Mouse (Mus musculus): ENCODE data around the gene Spata25. TPM values are rescaled to one million over a fixed set of nuclear protein-coding genes. Genes with fewer than 3 reads are reported as not detected.
A peak's percentile ranks its signal among the peaks of the same experiment; 100 is the strongest.

The Spata25 gene
- polyA plus RNA-seq, 1 experiment: 4.5 TPM

GRCm38 (mm10) chr2:164827146-164827850 lies 1.0 kb downstream of the Spata25 start:
- Histone ChIP-seq H3K4me3 (ENCODE audit: control insufficient read depth, insufficient read depth, low read length) (no peak overlapping the region), H3K36me3 (ENCODE audit: control insufficient read depth, insufficient read depth, low read length) (0 out of 2 replicates have a peak, but pooled peaks cover 3% of the 10 kb centered on the region), H3K4me1 (replicated peaks; ENCODE audit: control insufficient read depth, insufficient read depth, low read length) (0 out of 2 replicates have a peak, but pooled peaks cover 2% of the 10 kb centered on the region), H3K27me3 (ENCODE audit: control insufficient read depth, insufficient read depth, low read length) (no peaks in the 10 kb centered on the region), H3K27ac (ENCODE audit: control insufficient read depth, insufficient read depth, low read length) (no peak overlapping the region)
- DNase-seq: no peak
- TF ChIP-seq POLR2A (IDR thresholded peaks at IDR 0.05; ENCODE audit: control insufficient read depth, extremely low read depth, insufficient read depth, low read length, poor library complexity) (no peak), CTCF (IDR thresholded peaks at IDR 0.05; ENCODE audit: borderline replicate concordance, control insufficient read depth, extremely low read depth, insufficient read depth, low read length, poor library complexity) (no peak)
- 94% methylated on average over 16 of the region's 16 CpGs for WGBS

GRCm38 (mm10) chr2:164825521-164825920 lies 2.8 kb downstream of the Spata25 start:
- Histone ChIP-seq H3K4me3 (ENCODE audit: control insufficient read depth, insufficient read depth, low read length) (no peak overlapping the region), H3K4me1 (replicated peaks; ENCODE audit: control insufficient read depth, insufficient read depth, low read length) (0 out of 2 replicates have a peak, but pooled peaks cover 2% of the 10 kb centered on the region), H3K36me3 (ENCODE audit: control insufficient read depth, insufficient read depth, low read length) (peaks cover 7% of the 10 kb centered on the region; the same call in 1 of the 2 replicates), H3K27me3 (ENCODE audit: control insufficient read depth, insufficient read depth, low read length) (no peaks in the 10 kb centered on the region), H3K27ac (ENCODE audit: control insufficient read depth, insufficient read depth, low read length) (no peak overlapping the region)
- no peak for DNase-seq
- WGBS: 98% methylated on average over 17 of the region's 17 CpGs
- no peak for TF ChIP-seq CTCF (IDR thresholded peaks at IDR 0.05; ENCODE audit: borderline replicate concordance, control insufficient read depth, extremely low read depth, insufficient read depth, low read length, poor library complexity)
- no peak for TF ChIP-seq POLR2A (IDR thresholded peaks at IDR 0.05; ENCODE audit: control insufficient read depth, extremely low read depth, insufficient read depth, low read length, poor library complexity)

GRCm38 (mm10) chr2:164823969-164824368 lies 4.4 kb downstream of the Spata25 start:
- 0 out of 2 replicates have a peak, but pooled peaks cover 2% of the 10 kb centered on the region for H3K4me1 ChIP-seq (replicated peaks; ENCODE audit: control insufficient read depth, insufficient read depth, low read length)
- TF ChIP-seq CTCF (IDR thresholded peaks at IDR 0.05; ENCODE audit: borderline replicate concordance, control insufficient read depth, extremely low read depth, insufficient read depth, low read length, poor library complexity) (no peak), POLR2A (IDR thresholded peaks at IDR 0.05; ENCODE audit: control insufficient read depth, extremely low read depth, insufficient read depth, low read length, poor library complexity) (no peak)
- 89% methylated on average over 4 of the region's 4 CpGs for WGBS
- no peak for DNase-seq
- H3K36me3 ChIP-seq (ENCODE audit: control insufficient read depth, insufficient read depth, low read length): peaks cover 8% of the 10 kb centered on the region; the same call in 1 of the 2 replicates
- H3K27ac ChIP-seq (ENCODE audit: control insufficient read depth, insufficient read depth, low read length): no peak overlapping the region
- H3K27me3 ChIP-seq (ENCODE audit: control insufficient read depth, insufficient read depth, low read length): no peaks in the 10 kb centered on the region
- H3K4me3 ChIP-seq (ENCODE audit: control insufficient read depth, insufficient read depth, low read length): no peak overlapping the region

- peaks cover 8% of the 10 kb centered on the region; the same call in 1 of the 2 replicates for H3K36me3 ChIP-seq (ENCODE audit: control insufficient read depth, insufficient read depth, low read length)
- H3K4me3 ChIP-seq (ENCODE audit: control insufficient read depth, insufficient read depth, low read length): peak overlapping the region; percentile 75
- WGBS: 1% methylated on average over 10 of the region's 10 CpGs
- no peak overlapping the region for H3K27ac ChIP-seq (ENCODE audit: control insufficient read depth, insufficient read depth, low read length)
- no peak for DNase-seq
- H3K27me3 ChIP-seq (ENCODE audit: control insufficient read depth, insufficient read depth, low read length): no peaks in the 10 kb centered on the region
- TF ChIP-seq CTCF (IDR thresholded peaks at IDR 0.05; ENCODE audit: borderline replicate concordance, control insufficient read depth, extremely low read depth, insufficient read depth, low read length, poor library complexity): no peak; the same call in 1 of the 2 replicates
- 0 out of 2 replicates have a peak, but pooled peaks have one; percentile 6 for TF ChIP-seq POLR2A (IDR thresholded peaks at IDR 0.05; ENCODE audit: control insufficient read depth, extremely low read depth, insufficient read depth, low read length, poor library complexity)
- 0 out of 2 replicates have a peak, but pooled peaks cover 2% of the 10 kb centered on the region for H3K4me1 ChIP-seq (replicated peaks; ENCODE audit: control insufficient read depth, insufficient read depth, low read length)
Measured at GRCm38 (mm10) chr2:164823181-164823585, 5.2 kb downstream of the Spata25 start.

GRCm38 (mm10) chr2:164822636-164823165 lies 5.6 kb downstream of the Spata25 start, which contains the start of gene Zswim1:
Gene Zswim1, plus strand, starts transcription at chr2:164822686.
- Histone ChIP-seq H3K4me1 (replicated peaks; ENCODE audit: control insufficient read depth, insufficient read depth, low read length) (0 out of 2 replicates have a peak, but pooled peaks cover 2% of the 10 kb centered on the region), H3K4me3 (ENCODE audit: control insufficient read depth, insufficient read depth, low read length) (peak within 1 kb of the TSS; percentile 75), H3K36me3 (ENCODE audit: control insufficient read depth, insufficient read depth, low read length) (peaks cover 8% of the 10 kb centered on the region; the same call in 1 of the 2 replicates), H3K27ac (ENCODE audit: control insufficient read depth, insufficient read depth, low read length) (no peak within 1 kb of the TSS), H3K27me3 (ENCODE audit: control insufficient read depth, insufficient read depth, low read length) (no peaks in the 10 kb centered on the region)
- peak; percentile 77 for TF ChIP-seq POLR2A (IDR thresholded peaks at IDR 0.05; ENCODE audit: control insufficient read depth, extremely low read depth, insufficient read depth, low read length, poor library complexity)
- TF ChIP-seq CTCF (IDR thresholded peaks at IDR 0.05; ENCODE audit: borderline replicate concordance, control insufficient read depth, extremely low read depth, insufficient read depth, low read length, poor library complexity): peak; percentile 69
- DNase-seq: peak; percentile 100
- 1% methylated on average over 32 of the region's 32 CpGs for WGBS

- no peak for TF ChIP-seq CTCF (IDR thresholded peaks at IDR 0.05; ENCODE audit: borderline replicate concordance, control insufficient read depth, extremely low read depth, insufficient read depth, low read length, poor library complexity)
- no peak for TF ChIP-seq POLR2A (IDR thresholded peaks at IDR 0.05; ENCODE audit: control insufficient read depth, extremely low read depth, insufficient read depth, low read length, poor library complexity)
- no peak for DNase-seq
- no peak overlapping the region for H3K4me3 ChIP-seq (ENCODE audit: control insufficient read depth, insufficient read depth, low read length)
- no peak overlapping the region for H3K27ac ChIP-seq (ENCODE audit: control insufficient read depth, insufficient read depth, low read length)
- WGBS: 95% methylated on average over 6 of the region's 6 CpGs
- 0 out of 2 replicates have a peak, but pooled peaks cover 2% of the 10 kb centered on the region for H3K4me1 ChIP-seq (replicated peaks; ENCODE audit: control insufficient read depth, insufficient read depth, low read length)
- no peaks in the 10 kb centered on the region for H3K27me3 ChIP-seq (ENCODE audit: control insufficient read depth, insufficient read depth, low read length)
- H3K36me3 ChIP-seq (ENCODE audit: control insufficient read depth, insufficient read depth, low read length): peaks cover 7% of the 10 kb centered on the region; the same call in 1 of the 2 replicates
Measured at GRCm38 (mm10) chr2:164821060-164821459, 7.3 kb downstream of the Spata25 start.
